Mouse (Mus musculus): Measurements from ENCODE around the gene Sh3pxd2a.

GRCm38 (mm10) chr19:47327896-47328882 lies 136.0 kb downstream of the Sh3pxd2a start:
- no peak for TF ChIP-seq CTCF (conservative IDR thresholded peaks at IDR 0.05; ENCODE audit: insufficient read depth, insufficient read length, low read depth, low read length)
- no peak for TF ChIP-seq POLR2A (IDR thresholded peaks at IDR 0.05; ENCODE audit: low read depth, low read length)
